Mouse (Mus musculus): ENCODE data around the gene Serpinf2.

DNA sequence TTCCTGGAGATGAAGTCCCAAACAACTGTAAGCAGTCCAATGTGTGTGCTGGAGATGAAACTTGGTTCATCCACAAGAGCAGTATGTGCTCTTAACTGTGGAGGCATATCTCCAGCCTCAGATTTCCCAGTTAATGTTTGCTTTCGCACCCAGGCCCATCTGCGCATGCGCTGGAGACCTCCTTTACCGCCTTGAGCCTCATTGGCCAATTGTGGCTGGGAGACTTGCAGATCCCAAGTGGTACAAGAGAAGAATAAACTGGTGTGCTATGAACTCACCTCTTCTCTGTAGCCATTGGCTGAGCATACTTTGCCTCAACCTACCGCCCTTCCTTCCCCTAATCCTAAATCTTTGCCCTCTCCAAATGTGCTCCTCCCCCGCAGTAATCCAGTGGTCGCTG is 34.0 kb upstream of the Serpinf2 start:
- TF ChIP-seq CTCF (IDR thresholded peaks at IDR 0.05; ENCODE audit: low read depth, low read length): no peak
- no peak for TF ChIP-seq POLR2A (IDR thresholded peaks at IDR 0.05; ENCODE audit: insufficient read depth, low read length)
- TF ChIP-seq EP300 (IDR thresholded peaks at IDR 0.05; ENCODE audit: insufficient read depth, low read depth, low read length): no peak
